Mouse (Mus musculus) embryo, embryonic 11 days (tissue): Measurements from ENCODE around the gene Rbbp9.
A peak's percentile ranks its signal among the peaks of the same experiment; 100 is the strongest.
"Not testable (repeated sequence)": the region's sequence is repeated elsewhere in the genome, so short reads cannot be mapped to it uniquely, and the experiment has no call there.

ENCODE experiments used
- DNase-seq: peaks from one replicate; pipeline ENCODE4 v3.0.0-alpha.2; 2015

Rbbp9 gene

DNA sequence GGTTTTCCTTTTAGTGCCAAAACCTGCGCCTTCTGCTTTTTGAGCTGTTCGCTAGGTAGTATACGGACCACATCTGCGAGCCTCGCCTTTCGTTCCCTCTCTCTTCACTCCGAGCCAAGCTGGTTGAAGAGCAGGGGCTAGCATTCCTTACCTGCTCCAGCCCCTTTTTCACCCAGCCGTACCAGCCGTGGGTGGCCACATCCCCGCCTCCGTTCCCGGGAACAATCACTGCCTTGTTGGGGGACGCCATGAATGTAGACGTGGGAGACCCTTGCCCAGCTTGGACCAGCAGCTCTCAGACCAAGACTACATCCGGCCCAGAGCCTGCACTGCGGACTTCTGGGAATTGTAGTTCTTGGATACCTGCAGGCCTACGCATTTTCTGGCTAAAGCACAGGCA, at the start of gene Rbbp9:
Gene Rbbp9, minus strand, starts transcription at position 341 of the 400 bp plus-strand sequence.
- DNase-seq = peak; percentile 92

DNA sequence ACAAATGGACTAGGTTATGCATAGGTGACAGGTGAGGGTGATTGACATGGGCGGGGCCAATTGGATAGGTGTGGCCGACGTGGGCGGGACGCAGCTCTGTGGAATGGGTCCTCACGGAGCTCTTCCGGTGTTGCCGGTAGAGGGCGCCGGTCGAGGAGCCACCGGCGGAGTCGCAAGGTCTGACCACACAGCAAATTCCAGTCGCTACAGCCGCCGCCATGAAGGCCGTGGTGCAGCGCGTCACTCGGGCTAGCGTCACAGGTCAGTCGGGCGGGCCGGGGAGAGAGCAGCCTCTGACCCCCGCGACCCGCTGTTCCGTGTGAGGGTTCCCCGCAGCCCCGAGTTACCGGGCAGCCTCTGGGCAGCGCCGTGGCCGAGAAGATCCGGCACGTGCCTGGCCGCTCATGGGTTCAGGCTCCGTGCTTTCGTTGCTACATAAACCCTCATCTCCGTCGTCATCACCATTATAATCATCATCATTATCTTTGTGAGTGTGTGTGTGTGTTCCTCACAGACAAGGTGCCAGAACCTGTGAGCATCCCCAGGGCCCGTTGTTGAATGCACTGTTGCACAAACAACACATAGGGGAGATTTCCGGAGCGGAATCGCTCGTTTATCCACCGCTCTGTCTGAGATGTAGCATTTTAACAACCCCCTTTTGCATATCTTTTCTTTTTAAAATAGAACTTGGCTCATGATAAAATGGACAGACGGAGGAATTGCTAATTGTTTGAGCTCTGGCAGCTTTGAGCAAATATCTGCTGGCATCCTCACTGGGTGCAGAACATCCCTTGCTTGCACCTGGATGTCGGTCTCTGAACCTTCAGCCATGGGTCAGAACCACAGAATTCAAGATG, 49.4 kb upstream of the Rbbp9 start, which contains the start of gene Dtd1:
Gene Dtd1, plus strand, starts transcription at position 67 of the 857 bp plus-strand sequence.
- peak; percentile 92 for DNase-seq

DNA sequence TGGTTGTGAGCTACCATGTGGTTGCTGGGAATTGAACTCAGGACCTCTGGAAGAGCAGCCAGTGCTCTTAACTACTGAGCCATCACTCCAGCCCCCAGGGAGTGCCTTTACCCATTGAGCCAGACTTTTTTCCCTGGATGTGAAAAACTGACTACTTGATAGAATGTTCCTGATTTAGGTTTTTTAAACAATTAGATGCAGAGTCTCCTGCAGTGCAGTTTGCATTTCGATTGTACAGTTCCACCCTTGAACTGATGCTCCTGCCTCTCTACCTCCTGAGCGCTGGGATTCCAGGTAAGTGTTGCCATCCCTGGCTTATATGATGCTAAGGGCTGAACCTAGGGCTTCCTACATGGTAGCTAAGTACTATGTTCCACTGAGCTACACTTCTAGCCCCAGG, 47.3 kb upstream of the Rbbp9 start:
- DNase-seq = no peak

DNA sequence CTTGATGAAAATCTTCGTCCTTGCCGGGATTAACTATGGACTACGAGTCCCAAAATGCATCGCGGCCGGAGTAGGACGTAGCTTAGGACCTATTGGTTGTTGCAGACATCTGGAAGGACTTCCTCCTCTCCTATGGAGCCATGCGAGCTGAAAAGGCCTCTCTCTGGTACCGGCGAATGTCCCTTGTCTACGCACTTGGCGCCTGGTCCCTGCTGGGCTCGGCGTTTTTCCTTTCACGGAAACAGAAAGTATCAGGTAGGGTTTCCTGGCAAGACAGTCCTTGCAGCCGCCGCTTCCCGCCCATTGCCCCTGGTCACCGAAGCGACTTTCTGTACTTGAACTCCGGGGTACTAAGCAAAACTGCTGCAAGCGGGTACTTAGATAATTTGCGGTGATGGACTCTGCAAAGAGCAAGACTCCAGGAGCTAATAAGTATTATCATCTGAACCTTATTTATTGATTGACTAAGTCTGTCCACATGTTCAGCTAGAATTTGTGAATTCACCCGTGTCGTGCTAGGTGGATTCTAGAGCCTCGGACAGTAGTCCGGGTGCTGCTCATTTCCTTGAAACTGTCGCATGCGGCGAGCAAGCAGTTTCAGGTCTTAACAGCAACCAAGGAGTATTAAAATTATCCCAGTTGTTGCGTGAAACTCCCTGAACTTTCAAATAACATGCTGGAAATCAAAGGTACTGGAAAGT, 43.4 kb upstream of the Rbbp9 start, which contains the start of gene Smim26:
Gene Smim26, plus strand, starts transcription at position 104 of the 701 bp plus-strand sequence.
- DNase-seq = peak; percentile 91

DNA sequence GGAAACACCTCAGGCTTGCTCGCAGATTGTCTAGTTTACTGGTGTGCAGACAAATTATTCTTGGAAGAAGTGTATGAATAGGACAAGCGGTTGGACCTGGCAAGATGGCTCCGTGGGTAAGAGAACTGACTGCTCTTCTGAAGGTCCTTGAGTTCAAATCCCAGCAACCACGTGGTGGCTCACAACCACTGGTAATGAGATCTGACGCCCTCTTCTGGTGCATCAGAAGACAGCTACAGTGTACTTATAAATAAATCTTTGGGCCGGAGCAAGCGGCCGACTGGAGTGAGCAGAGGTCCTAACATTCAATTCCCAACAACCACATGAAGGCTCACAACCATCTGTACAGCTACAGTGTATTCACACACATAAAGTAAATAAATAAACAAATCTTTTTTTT, 42.4 kb upstream of the Rbbp9 start:
- DNase-seq = not testable (repeated sequence)

DNA sequence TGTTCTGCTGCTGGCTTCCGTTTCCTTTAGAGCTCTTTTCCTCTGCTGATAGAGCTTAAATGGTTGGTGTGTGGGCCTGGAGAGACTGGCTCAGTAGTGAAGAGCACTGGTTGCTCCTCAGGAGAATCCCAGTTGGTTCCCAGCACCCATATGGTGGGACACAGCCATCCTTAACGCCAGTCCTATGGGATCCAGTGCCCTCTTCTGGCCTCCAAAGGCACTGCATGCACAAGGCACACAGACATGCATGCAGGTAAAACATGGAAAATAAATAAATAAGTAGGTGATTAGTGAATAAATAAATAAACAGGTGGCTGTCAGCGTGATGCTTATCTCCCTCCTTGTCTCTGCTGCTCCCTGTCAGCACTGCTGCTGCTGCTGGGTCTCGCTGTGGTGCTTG, 38.1 kb upstream of the Rbbp9 start:
- DNase-seq = no peak

DNA sequence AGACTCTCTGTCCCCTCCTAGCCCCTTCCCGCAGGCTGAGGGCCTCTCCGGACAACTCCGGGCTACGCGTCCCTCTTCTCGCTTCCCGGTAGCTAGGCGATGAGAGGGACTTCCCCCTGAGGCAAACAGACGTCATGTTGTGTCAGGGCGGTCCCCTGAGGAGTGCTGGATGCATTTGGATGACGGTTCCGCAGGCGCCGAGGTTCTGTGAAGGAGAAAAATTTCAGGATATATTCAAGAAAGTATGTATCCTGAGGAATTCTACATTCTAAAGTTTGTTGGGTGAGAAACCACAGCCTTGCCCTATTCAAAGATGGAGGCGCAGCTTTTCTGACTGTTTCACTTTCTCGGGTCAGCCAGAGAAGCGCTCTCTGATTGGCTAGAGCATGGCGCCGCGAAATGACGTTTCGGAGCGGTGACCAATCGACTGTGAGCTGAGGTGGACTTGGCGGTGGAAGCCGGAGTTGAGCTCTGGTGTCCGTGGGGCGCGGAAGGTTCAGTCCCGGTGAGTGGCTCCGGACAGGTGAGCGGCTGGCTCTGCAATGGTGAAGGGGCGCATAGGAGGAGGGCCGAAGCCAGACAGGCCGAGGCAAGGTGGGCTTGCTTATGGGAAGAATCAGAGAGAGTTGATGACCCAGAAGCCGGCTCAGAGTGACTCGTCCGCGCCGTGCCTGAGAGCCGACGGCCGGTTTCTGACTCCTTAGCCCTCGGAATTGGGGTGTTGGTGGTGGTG, 5.3 kb upstream of the Rbbp9 start, which contains the start of gene Sec23b:
Gene Sec23b, plus strand, starts transcription at position 410 of the 733 bp plus-strand sequence.
- peak; percentile 96 for DNase-seq

DNA sequence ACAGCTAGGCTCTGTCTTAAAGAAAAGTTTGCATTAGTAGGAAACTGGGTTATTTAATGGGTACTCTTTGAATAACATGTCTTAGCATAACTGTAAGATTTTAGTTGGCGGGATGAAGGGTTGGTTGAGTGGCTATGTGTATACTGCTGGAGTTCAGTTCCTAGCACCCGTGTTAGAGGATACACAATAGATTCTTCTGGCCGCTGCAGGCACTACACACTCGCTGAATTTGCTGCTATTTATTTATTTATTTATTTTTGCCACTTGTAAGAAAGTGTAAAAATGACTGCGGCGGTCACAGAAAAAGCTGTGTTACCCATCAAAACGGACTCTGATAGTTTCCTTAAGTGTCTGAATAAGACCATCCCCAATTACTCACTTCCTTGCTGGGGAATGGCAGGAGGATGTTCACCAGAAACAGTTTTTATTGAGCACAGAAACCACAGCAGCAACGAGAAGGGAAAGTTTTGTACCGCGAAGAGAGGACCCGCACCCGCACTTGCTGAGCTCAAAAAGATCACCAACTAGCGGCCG, 4.7 kb upstream of the Rbbp9 start:
- DNase-seq = peak; percentile 50

DNA sequence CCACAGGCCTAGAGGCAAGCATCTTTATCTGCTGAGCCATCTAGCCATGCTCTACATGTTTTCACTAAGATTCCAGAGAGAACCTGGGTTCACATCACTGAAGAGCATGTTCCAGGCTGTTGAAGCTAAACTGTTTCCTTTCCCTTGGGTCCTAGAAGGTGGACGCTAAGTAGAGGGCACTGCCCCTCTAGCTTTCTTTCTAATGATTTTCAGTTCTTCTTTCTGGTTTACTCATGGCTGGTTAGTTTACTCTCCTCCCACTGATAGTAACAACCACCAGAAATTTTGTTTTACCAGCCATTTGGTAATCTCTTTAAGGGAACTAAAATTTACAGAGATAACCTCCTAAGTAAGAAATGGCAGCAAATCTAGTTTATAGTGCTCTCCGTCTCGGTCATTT, 3.2 kb upstream of the Rbbp9 start:
- no peak for DNase-seq

DNA sequence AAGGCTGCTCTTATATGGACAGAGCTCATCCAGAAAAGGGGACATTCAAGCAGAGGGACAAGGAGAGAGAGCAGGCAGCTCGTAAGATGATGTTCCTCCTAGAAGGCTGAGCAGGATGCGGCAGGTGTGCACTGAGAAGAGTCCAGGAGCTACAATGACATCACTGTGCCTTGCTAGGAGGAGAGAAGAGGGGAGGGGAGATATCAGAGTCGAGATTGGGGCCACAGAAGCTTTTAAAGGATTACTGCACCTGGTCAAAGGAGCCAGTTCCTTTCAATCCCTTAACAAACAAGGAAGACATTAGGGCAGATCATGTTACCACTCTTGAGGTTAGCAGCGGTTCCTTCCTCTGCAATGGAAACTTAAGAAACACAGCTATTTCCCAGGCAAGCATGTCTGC, 3.1 kb downstream of the Rbbp9 start:
- no peak for DNase-seq

DNA sequence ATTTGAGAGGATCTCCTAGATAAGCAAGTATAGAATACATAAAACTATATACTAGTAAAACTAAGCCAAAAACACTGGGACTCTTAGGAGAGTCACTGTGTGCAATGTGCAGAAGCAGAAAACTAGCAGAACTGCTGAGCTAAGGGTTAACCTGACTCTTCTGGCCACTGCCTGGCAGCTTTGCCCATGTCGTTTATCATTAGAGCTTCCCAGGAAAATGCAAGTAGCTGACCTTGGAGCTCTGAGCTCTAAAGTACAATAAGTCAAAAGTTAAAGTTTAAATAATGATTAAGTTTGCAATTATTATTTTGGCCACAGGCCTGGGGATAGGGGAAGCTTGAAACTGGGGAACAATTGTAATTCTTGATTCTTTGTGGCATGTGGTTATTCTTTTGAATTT, 5.2 kb downstream of the Rbbp9 start:
- DNase-seq = no peak

DNA sequence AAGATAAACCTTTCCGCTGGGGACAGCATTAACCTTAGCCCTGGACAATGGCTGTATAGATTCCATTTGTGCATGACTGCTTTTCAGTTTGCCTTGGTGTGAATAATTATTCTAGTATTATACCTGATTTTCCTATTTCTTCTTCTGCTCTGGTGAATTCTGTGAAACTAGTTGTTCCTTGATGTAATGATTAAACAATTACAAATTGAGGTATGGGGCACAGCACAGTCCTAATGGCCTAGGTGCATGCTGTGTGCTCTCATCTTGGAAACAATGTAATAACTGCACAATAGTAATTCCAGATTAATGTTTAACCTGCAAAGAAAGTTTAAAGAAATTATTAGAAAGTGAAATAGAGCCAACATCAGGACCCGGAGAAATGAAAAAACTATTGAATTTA, 5.6 kb downstream of the Rbbp9 start:
- no peak for DNase-seq

DNA sequence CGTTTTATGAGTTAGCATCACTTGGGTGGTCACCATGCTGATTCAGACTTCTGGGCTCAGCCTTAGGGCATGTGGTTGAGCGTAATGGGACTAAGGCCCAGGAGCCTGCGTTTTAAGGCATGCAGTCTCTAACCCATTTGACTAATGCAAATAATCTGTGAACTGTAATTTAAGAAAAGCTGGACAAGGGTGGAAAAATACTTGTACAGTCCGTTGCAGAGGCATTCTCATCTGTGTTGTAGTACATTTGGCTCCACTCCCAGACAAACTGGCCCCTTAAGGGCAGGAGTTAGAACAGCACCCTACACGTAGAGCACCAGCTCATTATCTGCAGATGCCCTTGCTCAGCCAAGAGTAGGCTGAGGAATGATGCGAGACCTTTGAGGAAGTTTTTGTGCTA, 6.0 kb downstream of the Rbbp9 start:
- no peak for DNase-seq

DNA sequence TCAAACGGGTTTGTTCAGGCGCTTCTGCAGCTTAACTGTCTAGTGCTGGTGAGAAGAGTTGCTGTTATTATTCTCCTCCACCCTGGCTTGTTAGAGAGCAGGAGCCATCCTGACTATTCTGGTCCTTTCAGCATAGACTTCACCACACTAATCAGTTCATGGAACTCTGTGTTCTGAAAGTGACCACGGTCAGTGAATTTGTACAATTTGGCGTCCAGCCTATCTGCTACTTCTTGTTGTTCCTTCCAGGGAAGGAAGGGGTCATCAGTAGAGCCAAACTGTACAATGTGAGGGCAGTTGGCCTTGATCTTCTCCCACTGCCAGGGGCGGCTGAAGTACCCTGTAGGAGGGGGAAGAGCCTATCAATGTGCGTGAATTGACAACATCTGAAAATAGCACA, 7.0 kb downstream of the Rbbp9 start:
- DNase-seq = no peak

DNA sequence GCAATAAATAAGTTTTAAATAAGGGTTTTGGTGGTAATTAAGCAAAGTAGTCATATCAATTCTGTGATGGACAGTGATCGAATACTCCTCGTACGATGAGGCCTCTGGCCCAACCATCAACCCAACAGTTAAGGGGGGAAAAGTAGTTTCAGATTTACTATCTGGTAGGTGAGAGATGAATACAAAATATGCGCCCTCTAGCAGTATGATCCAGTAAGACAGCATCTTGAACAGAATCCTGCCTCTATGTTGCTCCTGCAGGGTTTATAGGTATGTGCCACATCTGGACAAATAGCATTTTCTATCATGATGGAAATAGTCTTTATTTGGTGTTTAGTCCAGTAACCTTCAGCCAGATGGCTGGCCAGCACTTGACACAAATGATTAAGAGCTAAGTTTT, 9.4 kb downstream of the Rbbp9 start:
- no peak for DNase-seq

DNA sequence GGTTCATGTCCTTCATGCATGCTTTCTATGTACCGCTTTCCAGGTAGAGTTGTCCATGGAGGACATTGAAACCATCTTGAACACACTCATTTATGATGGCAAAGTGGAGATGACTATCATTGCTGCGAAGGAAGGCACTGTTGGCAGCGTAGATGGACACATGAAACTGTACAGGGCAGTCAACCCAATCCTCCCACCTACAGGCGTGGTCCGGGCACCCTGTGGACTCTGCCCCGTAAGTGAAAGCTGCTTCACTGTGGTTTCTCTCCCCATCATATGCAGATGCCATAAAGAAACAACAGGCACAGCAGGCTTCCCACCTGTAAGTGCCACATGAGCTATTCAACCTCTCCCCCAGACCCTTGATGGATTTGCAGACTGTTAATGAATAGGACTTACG, 13.5 kb downstream of the Rbbp9 start:
- DNase-seq = no peak

DNA sequence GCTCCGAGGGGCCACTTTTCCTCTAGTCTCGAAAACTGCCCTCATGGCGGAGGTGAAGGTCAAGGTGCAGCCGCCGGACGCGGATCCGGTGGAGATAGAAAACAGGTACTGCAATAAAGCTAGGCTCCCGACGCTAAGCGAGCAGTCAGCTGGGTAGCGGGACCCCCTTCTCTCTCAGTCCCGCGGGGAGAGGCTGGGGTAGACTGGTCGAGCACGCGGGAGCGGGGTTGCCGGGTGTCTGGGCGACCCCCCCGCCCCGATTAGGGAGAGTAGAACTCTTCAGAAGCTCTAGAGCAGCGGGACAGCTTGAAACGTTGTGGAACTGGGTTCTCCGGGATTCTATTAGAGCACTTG, 22.9 kb downstream of the Rbbp9 start:
- no peak for DNase-seq

DNA sequence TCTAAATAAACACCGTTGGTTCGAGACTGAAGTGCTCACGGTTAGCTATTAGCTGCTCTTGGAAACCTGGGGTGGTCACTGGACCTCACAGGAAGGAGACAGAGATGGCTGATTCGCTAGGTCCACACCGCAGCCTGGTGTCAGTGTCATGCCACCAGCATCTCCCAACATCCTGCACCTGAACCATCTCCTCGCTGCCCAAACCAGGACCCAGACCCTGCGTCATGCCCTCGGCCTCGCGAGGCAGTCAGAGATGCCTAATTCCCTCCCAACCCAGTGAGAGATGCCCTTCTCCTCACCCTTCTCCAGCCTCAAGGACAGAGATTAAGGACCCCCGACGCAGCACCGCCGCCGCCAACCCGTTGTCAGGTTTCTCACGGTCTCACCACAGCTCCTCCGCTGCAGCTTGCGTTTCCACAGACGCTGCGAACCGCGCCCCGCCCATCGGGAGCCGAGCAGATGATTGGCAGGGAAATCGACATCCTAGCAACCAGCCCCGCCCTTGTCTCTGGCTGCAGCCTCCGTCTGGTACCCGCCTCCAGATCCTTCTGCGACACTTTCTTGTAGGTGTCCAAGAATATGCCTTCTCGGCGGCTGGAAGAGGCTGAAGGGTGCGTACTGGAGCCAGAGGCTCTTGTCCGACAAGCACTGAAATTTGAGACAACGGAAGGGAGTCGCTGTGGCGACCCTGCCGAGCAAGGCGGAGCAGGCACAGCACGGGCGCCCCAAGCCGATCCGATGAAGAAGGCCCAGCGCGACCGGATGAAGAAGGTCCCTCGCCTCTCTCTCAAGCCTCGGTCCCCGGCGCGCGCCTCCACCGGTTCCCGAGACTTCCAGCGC, 23.5 kb downstream of the Rbbp9 start, which contains the start of the genes Dzank1 and Polr3f:
Gene Dzank1, minus strand, starts transcription at position 434 of the 840 bp plus-strand sequence.
Gene Polr3f, plus strand, starts transcription at position 738 of the 840 bp plus-strand sequence.
- peak; percentile 97 for DNase-seq

DNA sequence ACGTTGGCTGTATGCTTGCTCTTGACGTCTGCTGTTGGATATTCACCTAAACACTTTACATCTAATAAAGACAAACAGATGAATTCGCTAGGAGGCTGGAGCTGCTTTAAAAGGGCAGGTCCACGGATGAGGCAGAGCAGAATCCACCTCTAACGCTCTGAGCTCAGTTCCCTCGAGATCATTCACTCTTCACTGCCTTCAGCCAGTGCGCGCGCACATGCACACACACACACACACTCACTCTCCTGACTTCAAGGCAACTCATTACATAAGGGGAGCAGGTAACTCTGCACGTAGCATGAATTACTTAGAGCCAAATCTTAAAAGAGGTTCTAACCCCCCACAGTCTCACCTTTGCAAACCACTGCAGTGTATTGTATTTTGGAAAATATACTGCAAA, 24.8 kb downstream of the Rbbp9 start:
- DNase-seq = no peak

DNA sequence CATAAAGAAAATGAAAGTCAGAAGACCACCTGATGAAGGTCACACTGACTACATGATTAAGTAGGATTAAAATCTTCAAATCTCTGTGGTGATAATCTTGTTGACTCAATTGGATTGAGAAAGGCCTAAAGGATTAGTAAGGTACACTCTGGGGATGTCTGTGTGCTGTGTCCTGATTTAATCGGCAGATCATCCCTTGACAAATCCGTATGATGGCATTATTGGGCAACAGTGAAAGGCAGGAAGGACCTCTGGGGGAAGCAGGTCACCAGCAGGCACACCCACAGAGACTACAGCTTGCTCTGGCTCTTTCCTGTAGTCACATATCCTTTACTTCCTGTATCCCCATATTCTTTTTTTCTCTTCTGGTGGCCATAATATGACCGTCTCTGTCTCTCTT, 30.9 kb downstream of the Rbbp9 start:
- DNase-seq = no peak

DNA sequence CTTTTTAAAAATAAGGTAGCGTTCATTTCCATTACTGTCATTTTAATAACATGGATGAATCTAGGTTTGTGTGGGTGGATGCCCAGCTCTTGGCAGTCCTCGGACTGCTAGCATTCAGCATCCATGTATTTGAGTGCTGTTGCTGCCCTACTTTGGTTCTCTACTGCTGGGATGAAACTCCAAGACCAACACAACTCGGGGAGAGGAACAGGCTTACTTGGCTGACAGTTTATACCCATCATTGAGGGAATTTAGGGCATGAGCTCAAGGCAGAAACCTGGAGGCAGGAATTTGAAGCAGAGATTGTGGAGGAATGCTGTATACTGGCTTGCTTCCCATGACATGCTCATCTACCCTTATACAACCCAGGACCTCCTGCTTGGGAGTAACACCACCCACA, 36.0 kb downstream of the Rbbp9 start:
- no peak for DNase-seq

DNA sequence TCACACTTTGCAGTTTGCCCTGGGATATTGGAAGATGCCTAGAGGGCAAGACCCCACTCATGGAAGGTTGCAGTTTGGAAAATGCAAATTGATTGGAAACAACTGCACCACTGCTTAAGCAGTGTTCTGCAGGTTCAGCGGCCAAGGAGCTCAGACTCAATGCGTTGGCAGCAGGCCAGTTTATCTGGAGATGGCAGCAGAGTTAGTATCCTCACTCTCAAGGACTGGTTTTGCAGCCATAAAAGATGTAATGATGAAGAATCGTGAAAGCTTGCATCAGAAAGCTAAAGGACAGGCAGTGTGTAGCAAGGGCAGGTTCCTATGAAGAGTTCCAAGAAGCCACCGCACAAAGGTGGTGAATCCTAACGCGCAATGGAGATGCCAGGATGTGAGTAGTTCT, 48.5 kb downstream of the Rbbp9 start:
- no peak for DNase-seq
